Mouse (Mus musculus): Measurements from ENCODE around the gene Gm28845. TPM values are rescaled to one million over a fixed set of nuclear protein-coding genes. Genes with fewer than 3 reads are reported as not detected.
"Not testable (repeated sequence)": the region's sequence is repeated elsewhere in the genome, so short reads cannot be mapped to it uniquely, and the experiment has no call there.

Gm28845 gene
- polyA plus RNA-seq, 1 experiment, result not detected

DNA sequence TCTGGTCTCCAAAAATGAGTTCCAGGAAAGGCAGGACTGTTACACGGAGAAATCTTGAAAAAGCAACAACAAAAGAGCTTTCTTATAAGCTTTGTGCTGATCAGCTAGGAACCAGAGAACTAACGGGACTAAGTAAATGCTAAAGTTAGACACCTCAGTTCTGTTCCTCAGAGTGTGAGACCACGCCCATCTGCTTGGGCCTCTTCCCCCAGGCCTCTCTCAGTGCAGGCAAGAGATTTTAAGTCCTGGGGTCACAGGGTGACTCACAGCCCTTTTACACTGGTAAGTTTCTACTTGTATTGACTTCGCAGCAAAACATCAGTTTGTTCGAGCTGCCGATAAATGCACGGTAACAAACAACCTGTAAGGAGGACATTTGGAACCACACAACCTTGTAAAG lies 67.7 kb downstream of the Gm28845 start:
- Histone ChIP-seq H3K9me3 (replicated peaks; ENCODE audit: control insufficient read depth, insufficient read depth, low read length, poor library complexity, severe bottlenecking) (no peaks in the 10 kb centered on the region), H3K4me1 (ENCODE audit: control insufficient read depth, insufficient read depth, low read length) (no peaks in the 10 kb centered on the region), H3K27ac (ENCODE audit: insufficient read depth, low read length) (no peak overlapping the region), H3K4me3 (ENCODE audit: low read depth, low read length) (no peak overlapping the region), H3K9ac (ENCODE audit: low read depth, poor library complexity, severe bottlenecking) (no peak overlapping the region), H3K36me3 (ENCODE audit: control insufficient read depth, insufficient read depth, low read length, poor library complexity, severe bottlenecking) (no peaks in the 10 kb centered on the region), H3K27me3 (ENCODE audit: control insufficient read depth, insufficient read depth, low read length, poor library complexity, severe bottlenecking) (no peaks in the 10 kb centered on the region; the same call in 1 of the 2 replicates)
- TF ChIP-seq POLR2A (IDR thresholded peaks at IDR 0.05; ENCODE audit: insufficient read depth, low read length) (no peak), CTCF (IDR thresholded peaks at IDR 0.05; ENCODE audit: low read depth, low read length) (no peak), EP300 (IDR thresholded peaks at IDR 0.05; ENCODE audit: insufficient read depth, low read depth, low read length) (no peak)

DNA sequence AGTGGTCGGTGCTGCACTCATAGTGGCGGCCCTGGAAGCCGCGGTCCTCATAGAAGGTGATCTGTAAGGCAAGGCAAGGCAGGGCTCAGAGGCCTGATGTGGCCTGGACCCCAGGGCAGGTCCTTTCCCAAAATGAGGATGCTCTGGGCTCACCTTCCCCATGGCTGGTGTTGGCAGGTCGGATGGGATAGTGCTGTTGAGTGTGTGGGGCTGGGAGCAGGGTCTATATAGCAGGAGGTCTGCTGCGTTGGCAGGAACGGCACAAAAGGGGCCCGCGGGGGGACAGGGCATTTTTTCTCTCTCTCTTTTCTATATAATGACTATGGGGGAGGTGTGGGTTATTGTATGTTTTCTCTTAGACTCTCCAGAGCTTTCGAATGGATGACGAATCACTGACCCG lies 68.4 kb downstream of the Gm28845 start, which contains the start of gene Cryge:
Cryge (minus strand) TSS at position 198 of the 400 bp plus-strand sequence.
- H3K9ac ChIP-seq (ENCODE audit: low read depth, poor library complexity, severe bottlenecking); H3K9me3 ChIP-seq (replicated peaks; ENCODE audit: control insufficient read depth, insufficient read depth, low read length, poor library complexity, severe bottlenecking); H3K27ac ChIP-seq (ENCODE audit: insufficient read depth, low read length); H3K4me1 ChIP-seq (ENCODE audit: control insufficient read depth, insufficient read depth, low read length); H3K27me3 ChIP-seq (ENCODE audit: control insufficient read depth, insufficient read depth, low read length, poor library complexity, severe bottlenecking); H3K36me3 ChIP-seq (ENCODE audit: control insufficient read depth, insufficient read depth, low read length, poor library complexity, severe bottlenecking): not testable (repeated sequence)
- peak within 1 kb of the TSS; percentile 21 for H3K4me3 ChIP-seq (ENCODE audit: low read depth, low read length)

Other genes with a start within 250 kb of the Gm28845 start
- 9.5 and 12.4 TPM in 2 replicates for gene Plekhm3, start 162.7 kb downstream of the Gm28845 start, polyA plus RNA-seq (2011; ENCODE audit: insufficient read depth, insufficient read length, low read depth, missing spikeins)
- not detected in 2 replicates for gene Akr1cl, start 86.8 kb downstream of the Gm28845 start, polyA plus RNA-seq (2011; ENCODE audit: insufficient read depth, insufficient read length, low read depth, missing spikeins)
- gene Cryge, start 68.4 kb downstream of the Gm28845 start, polyA plus RNA-seq (2011; ENCODE audit: insufficient read depth, insufficient read length, low read depth, missing spikeins), result not detected in 2 replicates
- not detected in 2 replicates for gene Crygd, start 56.1 kb downstream of the Gm28845 start, polyA plus RNA-seq (2011; ENCODE audit: insufficient read depth, insufficient read length, low read depth, missing spikeins)
- not detected in 2 replicates for gene Crygc, start 45.9 kb downstream of the Gm28845 start, polyA plus RNA-seq (2011; ENCODE audit: insufficient read depth, insufficient read length, low read depth, missing spikeins)
- gene Crygb, start 37.3 kb downstream of the Gm28845 start, polyA plus RNA-seq (2011; ENCODE audit: insufficient read depth, insufficient read length, low read depth, missing spikeins), result not detected in 2 replicates
- not detected in 2 replicates for gene Cryga, start 16.2 kb downstream of the Gm28845 start, polyA plus RNA-seq (2011; ENCODE audit: insufficient read depth, insufficient read length, low read depth, missing spikeins)
- 7.2 and 9.9 TPM in 2 replicates for gene D630023F18Rik, start 3.7 kb upstream of the Gm28845 start, polyA plus RNA-seq (2011; ENCODE audit: insufficient read depth, insufficient read length, low read depth, missing spikeins)
- gene Idh1, start 66.9 kb upstream of the Gm28845 start, polyA plus RNA-seq (2011; ENCODE audit: insufficient read depth, insufficient read length, low read depth, missing spikeins), result 122 and 130 TPM in 2 replicates
- gene Pikfyve, start 67.1 kb upstream of the Gm28845 start, polyA plus RNA-seq (2011; ENCODE audit: insufficient read depth, insufficient read length, low read depth, missing spikeins), result 53.6 and 59.9 TPM in 2 replicates
- not detected in 2 replicates for gene Pth2r, start 162.5 kb upstream of the Gm28845 start, polyA plus RNA-seq (2011; ENCODE audit: insufficient read depth, insufficient read length, low read depth, missing spikeins)